Mouse (Mus musculus) liver, adult 2 months (tissue): ENCODE measurements at regions not wholly inside any gene's neighbourhood (a gene's known extent, or its start where the extent isn't known, plus 50 kb on each side); places are given as distances from the start of the nearest gene placed in this dataset.

Experiments used
- DNase-seq: peaks from one replicate; pipeline ENCODE4 v3.0.0-alpha.2; 2011; ENCODE audit warnings: low read depth, low spot score; ENCODE audit errors: extremely low read depth
- H3K27ac ChIP-seq: fragments of 200-500 bp; replicated peaks from 2 replicates; pipeline ENCODE4 v1.5.1; 2012; ENCODE audit warnings: low read depth, mild to moderate bottlenecking, control low read depth, inconsistent platforms, low read length; ENCODE audit not compliant: insufficient read depth
- H3K27me3 ChIP-seq: fragments of 200-500 bp; 2 replicates; pipeline ENCODE4 v1.6.1; 2012; ENCODE audit warnings: mild to moderate bottlenecking, moderate library complexity, low read length, inconsistent platforms; ENCODE audit not compliant: control insufficient read depth, insufficient read depth
- H3K36me3 ChIP-seq: fragments of 200-500 bp; 2 replicates; pipeline ENCODE4 v1.6.1; 2012; ENCODE audit warnings: low read length, inconsistent platforms; ENCODE audit not compliant: control insufficient read depth, insufficient read depth
- H3K4me1 ChIP-seq: fragments of 200-500 bp; 2 replicates; pipeline ENCODE4 v1.6.1; 2011; ENCODE audit warnings: low read length; ENCODE audit not compliant: control insufficient read depth, insufficient read depth
- H3K4me3 ChIP-seq: fragments of 200-500 bp; 2 replicates; pipeline ENCODE4 v1.5.1; 2011; ENCODE audit warnings: low read depth, mild to moderate bottlenecking, control low read depth, low read length, moderate library complexity; ENCODE audit not compliant: insufficient read depth
- H3K79me2 ChIP-seq: fragments of 200-500 bp; 2 replicates; pipeline ENCODE4 v1.6.1; 2012; ENCODE audit warnings: inconsistent platforms, mild to moderate bottlenecking, low read length, moderate library complexity; ENCODE audit not compliant: control insufficient read depth, insufficient read depth
- H3K9ac ChIP-seq: fragments of 200-500 bp; 2 replicates; pipeline ENCODE4 v1.6.1; 2012; ENCODE audit warnings: low read depth, mild to moderate bottlenecking, control low read depth, inconsistent platforms, low read length
- CTCF ChIP-seq: fragments of 200-500 bp; IDR thresholded peaks from 2 replicates; pipeline ENCODE4 v1.5.1; 2011; ENCODE audit warnings: low read depth, low read length, control low read depth
- POLR2A ChIP-seq: fragments of 200-500 bp; IDR thresholded peaks from 2 replicates; pipeline ENCODE4 v1.6.1; 2011; ENCODE audit warnings: low read length, control low read depth; ENCODE audit not compliant: insufficient read depth; ENCODE audit errors: extremely low read depth
- WGBS: fragments of 180-500 bp; shearing (Covaris S2); methylation state at CpG from one replicate; pipeline ENCODE4 v1.1.7; 2018; 5-methylcytosine and 5-hydroxymethylcytosine counted together

DNA sequence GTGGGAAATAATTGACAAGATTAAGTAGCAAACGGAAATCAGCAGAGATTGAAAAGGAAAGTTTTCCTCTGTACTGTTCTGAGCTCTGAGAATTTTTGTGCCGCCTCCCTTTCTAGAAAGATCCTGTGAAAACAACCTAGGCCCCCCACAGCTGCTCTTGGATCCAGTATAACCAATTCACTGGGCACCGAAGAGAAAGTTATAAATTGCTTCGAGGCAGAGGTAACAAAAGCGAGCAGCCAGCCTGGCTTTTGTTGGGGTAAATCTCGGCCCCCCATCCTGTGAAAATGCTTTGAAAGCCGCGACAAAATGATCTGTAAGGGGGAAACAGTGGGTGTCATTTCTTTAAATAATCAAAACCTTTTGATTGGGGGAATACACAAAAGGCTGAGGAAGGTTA, 508.9 kb upstream of the Atp11b start:
- Histone ChIP-seq H3K4me3 (no peak overlapping the region), H3K27ac (no peak overlapping the region), H3K36me3 (no peaks in the 10 kb centered on the region), H3K9ac (no peak overlapping the region), H3K27me3 (peaks cover 4% of the 10 kb centered on the region; the same call in 1 of the 2 replicates), H3K79me2 (no peaks in the 10 kb centered on the region), H3K4me1 (no peaks in the 10 kb centered on the region)
- WGBS = 58% methylated on average over 8 of the region's 8 CpGs
- no peak for TF ChIP-seq CTCF
- no peak for TF ChIP-seq POLR2A
- DNase-seq = no peak

DNA sequence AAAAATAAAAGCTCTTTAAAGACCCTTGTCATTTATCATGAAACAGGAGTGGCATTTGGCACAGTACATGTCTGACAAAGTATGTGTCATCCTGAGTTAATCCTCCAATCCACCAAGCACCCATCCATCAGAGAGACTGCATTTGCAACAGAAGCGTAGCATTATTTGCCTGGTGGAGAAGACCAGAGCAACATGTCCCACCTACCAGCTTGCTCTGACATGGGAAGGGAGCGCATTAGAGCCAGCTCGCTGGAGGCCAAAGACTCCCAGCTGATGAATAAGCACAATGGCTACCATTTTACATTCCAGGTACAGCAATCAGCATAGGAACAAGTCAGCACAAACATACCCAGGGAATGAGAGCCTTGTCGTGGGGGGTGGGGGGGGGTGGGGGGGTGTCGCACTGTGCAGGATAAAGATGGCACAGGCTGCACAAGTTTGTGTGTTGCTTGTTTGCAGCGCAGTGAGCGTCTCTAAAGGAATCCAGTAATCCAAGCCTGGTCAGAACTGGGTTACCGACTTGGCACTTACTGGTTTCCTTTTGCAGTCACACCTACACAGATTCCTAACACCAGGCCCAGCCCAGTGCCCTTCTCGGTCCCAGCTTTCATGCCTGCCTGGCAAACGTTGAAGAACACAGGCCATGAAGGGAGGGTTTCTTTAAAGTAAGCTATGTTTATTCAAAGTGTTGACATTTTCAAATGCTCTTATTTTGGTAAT, 507.8 kb upstream of the Atp11b start:
- H3K4me3 ChIP-seq = no peak overlapping the region

DNA sequence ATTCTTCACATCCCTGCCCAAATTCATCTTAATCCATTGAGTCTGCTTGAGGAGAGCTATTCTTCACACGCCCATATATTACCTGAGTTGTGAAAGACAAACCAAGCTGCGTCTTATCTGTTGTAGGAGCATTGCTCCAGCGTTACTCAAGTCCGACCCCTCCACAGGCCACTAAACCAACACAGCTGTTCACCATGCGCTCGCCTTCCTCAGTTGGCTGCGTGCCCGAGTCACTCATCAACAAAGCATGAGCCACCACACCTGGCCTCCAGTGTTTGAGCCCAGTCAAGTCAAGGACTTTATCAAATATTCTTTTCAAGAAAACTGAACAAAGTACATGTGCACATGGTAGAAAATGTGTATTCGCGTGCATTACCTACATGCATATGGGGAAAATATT, 504.7 kb upstream of the Atp11b start:
- TF ChIP-seq CTCF (no peak), POLR2A (no peak)
- no peak overlapping the region for H3K27ac ChIP-seq
- H3K9ac ChIP-seq = no peak overlapping the region
- 0 out of 2 replicates have a peak, but pooled peaks cover 2% of the 10 kb centered on the region for H3K27me3 ChIP-seq
- H3K4me3 ChIP-seq = no peak overlapping the region
- H3K4me1 ChIP-seq = no peaks in the 10 kb centered on the region
- no peak for DNase-seq
- WGBS = 67% methylated on average over 10 of the region's 10 CpGs
- no peaks in the 10 kb centered on the region for H3K36me3 ChIP-seq
- H3K79me2 ChIP-seq = no peaks in the 10 kb centered on the region

More for the DNA sequence above, 507.8 kb upstream of the Atp11b start:
- H3K79me2 ChIP-seq = no peaks in the 10 kb centered on the region
- no peak for DNase-seq
- peaks cover 2% of the 10 kb centered on the region; the same call in 1 of the 2 replicates for H3K27me3 ChIP-seq
- no peak overlapping the region for H3K9ac ChIP-seq
- no peak overlapping the region for H3K27ac ChIP-seq
- TF ChIP-seq POLR2A = no peak
- TF ChIP-seq CTCF = no peak
- no peaks in the 10 kb centered on the region for H3K4me1 ChIP-seq
- 75% methylated on average over 10 of the region's 10 CpGs for WGBS
- no peaks in the 10 kb centered on the region for H3K36me3 ChIP-seq

DNA sequence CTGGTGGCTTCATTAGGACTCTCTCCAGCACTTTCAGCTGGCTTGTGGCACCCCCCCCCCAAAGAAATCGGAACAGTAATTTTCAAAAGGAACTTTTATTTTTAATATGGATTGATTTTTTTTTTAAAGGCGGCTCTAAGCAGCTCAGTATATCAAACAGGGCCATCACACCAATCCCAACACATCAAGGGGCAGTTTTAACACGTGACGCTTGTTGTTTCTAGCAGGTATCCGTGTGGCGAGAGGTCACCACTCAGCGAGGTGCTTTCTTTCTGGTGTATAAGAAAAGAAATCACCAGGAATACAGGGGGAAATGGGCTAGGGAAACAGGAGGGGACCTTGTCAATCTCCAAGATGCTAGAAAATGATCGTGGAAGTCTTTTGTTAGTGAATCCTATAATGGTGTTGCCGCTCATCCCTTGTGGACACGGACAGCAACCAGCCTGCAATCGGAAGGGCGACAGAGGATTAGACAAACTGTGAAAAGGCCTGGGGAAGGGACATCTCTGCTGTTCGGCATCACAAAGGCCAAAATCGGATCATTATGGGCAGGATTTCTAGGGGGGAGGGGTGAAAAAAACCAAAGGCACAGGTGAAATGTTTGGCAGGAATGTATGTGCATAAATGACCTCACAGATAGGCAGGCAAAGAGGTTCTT, 503.7 kb upstream of the Atp11b start:
- Histone ChIP-seq H3K27ac (no peak overlapping the region), H3K4me3 (no peak overlapping the region)
- 75% methylated on average over 14 of the region's 14 CpGs for whole genome bisulfite sequencing

DNA sequence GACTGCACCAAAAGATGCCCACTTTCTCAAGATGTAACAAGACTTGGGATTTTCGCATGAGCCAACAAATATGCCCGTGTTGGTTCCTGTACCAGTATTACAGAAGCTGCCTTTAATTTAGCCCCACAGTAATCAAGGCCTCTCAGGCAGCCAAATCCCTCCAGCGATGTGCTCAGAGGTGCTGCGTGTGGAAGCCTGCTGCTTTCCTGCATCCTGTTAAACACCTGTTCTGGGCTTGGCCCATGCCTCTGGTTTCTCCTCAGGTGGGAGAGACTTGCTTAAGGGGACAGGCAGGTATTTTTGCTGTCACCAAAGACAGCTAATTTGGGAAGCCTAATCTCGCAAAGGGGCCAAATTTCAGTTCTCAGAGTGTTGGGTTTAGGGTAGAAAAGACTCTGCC, 500.0 kb upstream of the Atp11b start:
- Histone ChIP-seq H3K27ac (no peak overlapping the region), H3K79me2 (no peaks in the 10 kb centered on the region), H3K4me3 (no peak overlapping the region), H3K27me3 (no peaks in the 10 kb centered on the region), H3K4me1 (no peaks in the 10 kb centered on the region), H3K9ac (no peak overlapping the region), H3K36me3 (no peaks in the 10 kb centered on the region)
- TF ChIP-seq POLR2A (no peak), CTCF (no peak)
- no peak for DNase-seq
- WGBS = 68% methylated on average over 5 of the region's 5 CpGs

More for the DNA sequence above, 503.7 kb upstream of the Atp11b start:
- H3K4me1 ChIP-seq = no peaks in the 10 kb centered on the region
- TF ChIP-seq CTCF = no peak
- no peak for TF ChIP-seq POLR2A
- no peak for DNase-seq
- H3K27me3 ChIP-seq = 0 out of 2 replicates have a peak, but pooled peaks cover 2% of the 10 kb centered on the region
- no peak overlapping the region for H3K9ac ChIP-seq
- H3K79me2 ChIP-seq = no peaks in the 10 kb centered on the region
- H3K36me3 ChIP-seq = no peaks in the 10 kb centered on the region

DNA sequence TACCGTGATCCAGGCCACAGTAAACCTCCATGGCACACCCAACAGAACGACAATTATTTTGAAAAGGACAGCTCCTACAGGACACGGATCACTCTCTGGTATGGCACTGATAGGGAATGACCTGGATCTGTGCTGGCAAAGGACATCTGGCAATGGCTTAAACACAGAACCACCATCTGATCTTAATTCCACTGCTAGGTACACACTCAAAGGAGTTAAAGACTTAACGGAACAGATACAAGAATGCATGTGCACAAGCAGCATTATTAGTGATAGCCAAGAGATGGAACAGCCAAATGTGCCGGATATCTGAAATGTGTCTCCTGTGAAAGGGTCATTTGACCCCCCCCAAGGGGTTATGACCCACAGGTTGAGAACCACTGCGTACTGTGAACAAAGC, 493.0 kb upstream of the Atp11b start:
- no peak for TF ChIP-seq CTCF
- TF ChIP-seq POLR2A = no peak
- H3K79me2 ChIP-seq = no peaks in the 10 kb centered on the region
- no peaks in the 10 kb centered on the region for H3K36me3 ChIP-seq
- no peaks in the 10 kb centered on the region for H3K4me1 ChIP-seq
- 83% methylated on average over 6 of the region's 6 CpGs for WGBS
- no peaks in the 10 kb centered on the region for H3K27me3 ChIP-seq
- DNase-seq = no peak
- H3K27ac ChIP-seq = no peak overlapping the region
- no peak overlapping the region for H3K4me3 ChIP-seq
- no peak overlapping the region for H3K9ac ChIP-seq
